Mouse (Mus musculus) bone marrow macrophage, adult 2 months (primary cell): ENCODE measurements at regions not wholly inside any gene's neighbourhood (a gene's known extent, or its start where the extent isn't known, plus 50 kb on each side); places are given as distances from the start of the nearest gene placed in this dataset.

ENCODE experiments used
- H3K27ac ChIP-seq: 2 replicates; pipeline ENCODE4 v1.5.1; 2012; ENCODE audit warnings: low read depth, low read length; ENCODE audit not compliant: insufficient read depth
- H3K4me1 ChIP-seq: 2 replicates; pipeline ENCODE4 v1.6.1; 2012; ENCODE audit warnings: low read length; ENCODE audit not compliant: control insufficient read depth, insufficient read depth
- H3K4me3 ChIP-seq: 2 replicates; pipeline ENCODE4 v1.5.1; 2012; ENCODE audit warnings: mild to moderate bottlenecking, low read length, moderate library complexity; ENCODE audit not compliant: insufficient read depth
- CTCF ChIP-seq: IDR thresholded peaks from 2 replicates; pipeline ENCODE4 v1.5.1; 2012; ENCODE audit warnings: low read depth, mild to moderate bottlenecking, low read length, moderate library complexity
- POLR2A ChIP-seq: IDR thresholded peaks from 2 replicates; pipeline ENCODE4 v1.6.1; 2012; ENCODE audit warnings: mild to moderate bottlenecking, low read depth, low read length, borderline replicate concordance

DNA sequence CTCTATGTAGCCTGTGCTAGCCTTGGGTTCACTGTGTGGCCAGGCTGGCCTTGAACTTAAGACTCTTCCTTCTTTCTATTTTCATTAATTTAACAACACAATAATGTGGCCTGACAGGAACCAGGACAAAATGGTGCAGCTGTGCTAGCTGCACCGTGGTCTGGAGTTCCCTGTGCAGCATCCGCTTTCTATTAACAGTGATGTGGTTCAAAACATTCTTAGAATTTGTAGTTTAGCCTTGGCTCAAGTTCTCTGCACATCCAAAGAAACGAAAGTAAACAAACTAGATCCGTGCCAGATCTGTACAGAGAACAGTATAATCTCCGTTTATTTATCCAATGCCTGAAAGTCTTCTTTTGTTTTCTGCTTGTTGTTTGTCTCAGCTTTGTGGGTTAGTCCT, 88.5 kb downstream of the Irx1 start:
- no peak overlapping the region for H3K27ac ChIP-seq
- no peak for TF ChIP-seq CTCF
- no peak for TF ChIP-seq POLR2A
- H3K4me1 ChIP-seq = no peaks in the 10 kb centered on the region
- no peak overlapping the region for H3K4me3 ChIP-seq

DNA sequence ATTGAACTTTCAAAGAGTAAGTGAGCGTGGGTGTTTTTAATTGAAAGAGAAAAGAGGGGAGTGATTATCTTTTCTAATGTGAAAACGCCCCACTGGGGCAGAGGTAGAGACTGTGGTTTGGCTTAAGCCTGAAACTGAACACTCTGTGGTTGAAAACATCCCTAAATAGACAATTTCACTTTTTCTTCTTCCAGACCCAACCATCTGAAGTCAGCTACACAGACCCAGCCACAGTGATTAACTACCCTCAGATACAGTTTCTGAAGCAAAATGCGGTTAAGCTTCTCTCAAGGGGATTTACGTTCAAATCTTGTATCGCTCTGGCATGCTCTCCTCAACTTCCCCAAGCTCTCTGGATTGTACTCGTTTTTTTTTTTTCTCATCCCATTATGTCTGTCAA, 94.8 kb downstream of the Irx1 start:
- no peaks in the 10 kb centered on the region for H3K4me1 ChIP-seq
- TF ChIP-seq POLR2A (no peak), CTCF (no peak)
- H3K27ac ChIP-seq = no peak overlapping the region
- no peak overlapping the region for H3K4me3 ChIP-seq

DNA sequence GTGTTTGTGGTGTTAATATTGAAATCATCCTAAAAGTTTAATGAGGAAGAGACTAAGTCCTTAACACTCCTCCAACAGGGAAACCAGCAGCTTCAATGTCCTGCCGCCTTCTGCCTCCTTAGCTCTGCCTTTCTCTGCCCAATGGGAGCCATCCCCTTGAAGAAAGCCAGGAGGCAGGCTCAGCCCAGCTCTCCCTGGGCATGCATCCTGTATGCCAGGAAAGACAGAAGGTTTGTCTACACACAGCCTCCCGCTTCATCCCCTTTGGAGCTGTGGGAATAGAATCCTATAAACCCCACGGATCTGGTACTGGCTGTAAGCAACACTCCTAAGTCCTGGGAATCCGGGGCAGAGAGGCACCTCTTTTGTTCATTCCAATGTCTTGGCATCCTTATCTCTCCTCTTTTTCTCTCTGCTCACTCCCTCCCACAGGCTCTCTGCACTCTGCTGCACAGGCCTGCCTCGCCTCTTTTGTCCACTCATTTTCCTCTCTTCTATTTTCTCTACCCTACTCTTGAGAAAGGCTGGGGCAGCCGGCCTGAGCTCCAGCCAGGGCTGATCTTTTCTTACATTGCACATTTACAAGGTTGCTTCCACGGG, 110.0 kb downstream of the Irx1 start:
- TF ChIP-seq POLR2A = no peak
- no peak for TF ChIP-seq CTCF

DNA sequence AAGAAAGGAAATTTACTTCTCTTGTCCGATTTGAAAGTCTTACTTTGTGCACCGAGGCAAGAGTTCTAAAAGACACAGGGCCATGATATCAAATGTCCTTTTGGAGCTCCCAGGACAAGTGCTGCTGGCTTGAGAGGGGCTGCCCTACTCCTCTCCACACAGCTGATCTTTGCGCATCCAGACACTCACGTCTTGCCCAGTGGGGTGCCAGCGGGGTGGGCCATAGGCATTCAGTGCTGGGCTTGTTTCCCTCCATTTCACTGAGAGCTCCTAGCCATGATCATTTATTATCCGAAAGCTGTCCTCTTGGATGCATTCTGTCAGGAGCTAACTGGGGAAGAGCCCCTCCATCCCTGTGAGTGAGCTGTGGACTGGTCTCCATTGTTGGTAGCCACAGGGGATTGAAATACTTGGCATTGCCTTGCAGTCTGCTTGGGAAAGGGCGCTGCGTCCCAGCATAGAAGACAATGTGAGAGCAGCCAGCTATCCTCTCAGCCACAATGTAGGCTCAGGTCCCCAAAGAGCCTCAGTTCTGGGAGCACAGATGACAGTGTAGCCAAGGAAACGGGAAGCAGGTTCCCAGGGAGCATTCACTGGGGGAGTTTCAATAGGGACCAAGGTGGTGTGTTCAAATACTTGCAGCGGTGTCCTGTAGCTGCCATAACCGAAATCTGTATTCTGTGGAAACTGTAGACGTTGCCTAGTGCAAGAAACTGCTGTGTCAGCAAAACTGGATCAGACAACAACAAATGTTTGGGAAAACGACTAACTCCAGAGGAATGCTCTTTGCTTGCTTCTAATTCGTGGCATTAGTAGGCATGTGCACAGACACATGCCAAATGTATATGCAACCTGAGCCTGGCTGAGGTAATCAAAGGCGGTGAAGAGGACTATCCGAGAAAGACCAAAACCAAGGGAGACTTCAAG, 159.2 kb downstream of the Irx1 start:
- Histone ChIP-seq H3K27ac (no peak overlapping the region), H3K4me1 (no peaks in the 10 kb centered on the region), H3K4me3 (no peak overlapping the region)
- TF ChIP-seq CTCF = no peak
- no peak for TF ChIP-seq POLR2A

More for the DNA sequence above, 110.0 kb downstream of the Irx1 start:
- no peak overlapping the region for H3K27ac ChIP-seq
- no peaks in the 10 kb centered on the region for H3K4me1 ChIP-seq
- no peak overlapping the region for H3K4me3 ChIP-seq

DNA sequence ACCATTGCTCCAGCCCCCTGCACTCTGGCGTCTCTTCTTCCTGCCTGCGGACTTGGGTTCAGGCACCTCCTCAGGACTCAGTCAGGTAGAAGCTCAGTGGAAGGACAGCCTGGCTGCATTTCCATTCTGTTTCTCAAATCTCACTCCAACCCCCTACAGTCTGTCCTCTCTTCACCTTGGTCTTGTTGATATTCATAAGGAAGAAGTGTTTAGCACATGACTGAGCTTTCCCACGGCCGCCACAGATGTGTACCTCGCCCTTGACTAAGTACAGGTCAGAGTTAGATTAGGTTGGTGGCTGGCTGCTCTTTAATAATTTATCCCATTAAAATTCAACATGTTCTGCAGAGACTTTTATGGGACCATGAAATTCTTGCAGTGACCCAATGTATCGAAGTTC, 165.2 kb downstream of the Irx1 start:
- no peak for TF ChIP-seq POLR2A
- TF ChIP-seq CTCF = no peak
- no peak overlapping the region for H3K27ac ChIP-seq
- no peaks in the 10 kb centered on the region for H3K4me1 ChIP-seq
- no peak overlapping the region for H3K4me3 ChIP-seq

DNA sequence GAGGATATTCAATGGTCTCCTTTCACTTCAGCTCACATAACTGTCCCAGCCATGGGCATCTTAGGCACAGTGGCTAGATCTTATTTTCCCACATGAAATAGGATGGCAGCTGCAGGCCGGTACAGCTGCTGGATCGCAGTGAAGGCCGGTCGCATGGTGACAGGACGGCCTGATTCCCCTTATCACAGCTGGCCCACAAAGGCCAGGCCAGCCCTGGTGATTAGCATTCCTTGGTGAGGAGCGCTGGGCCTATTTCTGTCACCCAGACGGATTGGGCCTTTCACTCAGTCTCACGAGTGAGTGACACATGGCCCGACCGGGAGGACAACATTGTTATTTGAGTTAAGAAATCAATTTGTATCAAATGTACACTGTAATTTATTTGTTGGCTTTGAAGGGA, 178.8 kb downstream of the Irx1 start:
- Histone ChIP-seq H3K4me3 (no peak overlapping the region), H3K27ac (no peak overlapping the region), H3K4me1 (no peaks in the 10 kb centered on the region)
- TF ChIP-seq POLR2A (no peak), CTCF (no peak)

DNA sequence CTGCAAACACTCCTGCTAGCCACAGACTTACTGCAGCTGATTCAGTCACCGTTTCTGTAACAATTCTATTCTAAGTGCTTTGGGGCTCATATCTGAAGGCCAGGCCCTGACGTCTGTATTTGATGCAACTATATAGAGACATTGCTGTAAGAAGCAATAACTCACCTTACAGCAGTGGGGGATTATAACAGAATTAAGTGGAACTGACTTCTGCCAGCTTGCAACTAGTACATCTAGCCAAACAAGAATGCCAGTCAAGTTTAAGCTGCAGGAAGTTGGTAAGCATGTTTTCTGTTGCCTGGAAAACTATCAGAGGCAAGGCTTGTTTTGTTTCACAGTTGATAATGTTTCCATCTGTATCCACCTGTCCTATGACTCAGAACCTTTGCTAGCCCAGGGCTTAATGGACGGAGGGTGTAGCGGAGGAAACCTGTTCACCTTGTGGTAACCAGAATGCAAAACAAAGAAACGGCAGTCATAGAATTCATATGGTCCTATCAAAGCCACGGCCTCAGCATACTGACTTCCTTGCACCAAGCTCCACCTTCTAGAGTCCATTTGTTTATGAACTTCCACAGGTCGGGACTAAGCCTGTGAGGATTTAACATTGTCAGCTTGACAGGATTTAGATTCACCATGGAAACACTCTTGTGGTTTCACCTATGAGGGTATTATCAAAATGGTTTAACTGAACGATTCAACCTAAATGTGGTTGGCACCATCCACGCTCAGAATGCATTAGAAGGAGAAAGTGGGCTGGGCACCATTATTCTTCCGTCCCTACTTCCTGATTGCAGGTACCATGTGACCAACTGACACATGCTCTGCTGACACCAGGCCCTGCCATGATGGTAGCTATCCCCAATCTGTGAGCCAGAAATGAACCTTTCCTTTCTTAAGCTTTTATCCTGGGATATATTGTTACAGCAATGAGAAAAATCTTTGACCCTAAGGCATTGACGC, 216.2 kb downstream of the Irx1 start:
- no peak overlapping the region for H3K27ac ChIP-seq

DNA sequence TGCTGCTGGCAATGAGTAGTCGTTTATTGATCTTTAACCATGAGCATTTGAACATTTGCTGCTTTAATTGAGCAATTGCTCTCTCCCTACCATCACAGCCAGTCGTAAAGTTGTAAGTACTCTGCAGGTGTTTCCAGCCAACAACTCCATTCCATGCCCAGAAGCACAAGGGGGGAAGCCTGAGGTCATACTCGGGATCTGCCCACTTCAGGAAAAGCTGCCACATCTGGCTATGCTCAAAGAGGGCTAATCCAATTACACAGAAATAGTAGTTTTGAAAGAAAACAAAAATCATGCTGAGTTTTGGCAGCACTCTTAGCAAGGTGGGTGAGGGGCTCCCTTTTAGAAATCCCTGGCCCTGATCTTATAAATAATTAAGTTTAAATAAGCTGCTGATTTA, 217.0 kb downstream of the Irx1 start:
- H3K4me3 ChIP-seq = no peak overlapping the region
- no peaks in the 10 kb centered on the region for H3K4me1 ChIP-seq
- no peak overlapping the region for H3K27ac ChIP-seq
- TF ChIP-seq POLR2A (no peak), CTCF (no peak)

More for the DNA sequence above, 216.2 kb downstream of the Irx1 start:
- no peak for TF ChIP-seq POLR2A
- no peak for TF ChIP-seq CTCF
- no peak overlapping the region for H3K4me3 ChIP-seq
- H3K4me1 ChIP-seq = no peaks in the 10 kb centered on the region

DNA sequence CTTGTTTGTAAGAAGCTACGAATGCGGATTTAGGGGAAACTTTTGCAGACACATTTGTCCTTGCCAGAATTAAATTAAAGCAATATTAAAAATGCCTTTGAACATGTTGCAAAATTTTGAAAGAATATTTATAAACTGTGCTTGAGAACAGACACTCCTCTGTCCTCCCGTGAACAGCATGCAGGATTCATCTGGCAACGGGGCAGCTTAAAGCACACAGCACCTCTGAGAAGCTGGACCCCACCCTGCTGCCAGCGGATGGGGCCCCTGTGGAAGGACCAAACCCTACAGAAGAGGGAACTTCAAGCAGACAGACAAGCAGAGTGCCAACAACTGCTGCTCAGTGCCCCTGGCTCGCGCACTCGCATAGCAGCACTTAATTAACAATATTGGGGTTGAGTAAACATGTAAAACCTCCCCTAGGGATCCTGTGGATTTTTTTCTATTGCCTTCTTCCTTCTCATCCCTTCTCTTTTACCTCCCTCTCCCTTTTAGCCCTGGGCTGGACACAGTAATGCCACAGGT, 226.6 kb downstream of the Irx1 start:
- Histone ChIP-seq H3K4me1 (no peaks in the 10 kb centered on the region), H3K4me3 (no peak overlapping the region), H3K27ac (no peak overlapping the region)
- no peak for TF ChIP-seq CTCF
- TF ChIP-seq POLR2A = no peak

DNA sequence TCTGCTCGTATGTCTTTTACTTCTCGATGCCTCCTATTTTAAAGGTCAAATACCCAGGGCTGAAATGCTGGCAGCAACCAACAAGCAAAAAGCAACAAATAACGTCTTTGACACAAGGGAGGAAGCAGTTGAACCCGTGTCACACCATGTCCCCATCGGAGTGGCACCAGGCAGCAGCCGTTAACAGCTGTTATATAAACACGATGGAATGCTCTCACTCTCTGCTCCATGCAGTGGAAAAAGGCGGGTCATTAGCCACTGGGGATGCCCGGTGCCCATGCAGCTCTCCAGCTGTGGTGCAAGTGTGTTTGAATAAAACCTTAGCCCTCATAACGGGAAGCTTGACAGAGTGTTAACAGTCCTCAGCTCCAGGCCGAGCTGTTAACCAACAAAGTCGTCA, 229.3 kb downstream of the Irx1 start:
- H3K4me3 ChIP-seq = no peak overlapping the region
- H3K4me1 ChIP-seq = no peaks in the 10 kb centered on the region
- no peak overlapping the region for H3K27ac ChIP-seq
- TF ChIP-seq POLR2A = no peak
